Mouse (Mus musculus): ENCODE data around the gene Dazap1.

- TF ChIP-seq POLR2A (IDR thresholded peaks at IDR 0.05; ENCODE audit: insufficient read depth, low read depth, low read length) (no peak), EP300 (IDR thresholded peaks at IDR 0.05; ENCODE audit: insufficient read depth, low read depth, low read length) (no peak), CTCF (IDR thresholded peaks at IDR 0.05) (no peak)
Measured at GRCm38 (mm10) chr10:80317011-80317410, 55.7 kb downstream of the Dazap1 start.
